Mouse (Mus musculus): ENCODE data around the gene Ywhag. TPM values are rescaled to one million over a fixed set of nuclear protein-coding genes. Genes with fewer than 3 reads are reported as not detected.
A peak's percentile ranks its signal among the peaks of the same experiment; 100 is the strongest.

Gene Ywhag
- polyA plus RNA-seq (2017; shearing (Covaris generic)), result 10 to 100 TPM; 29.8 to 46.2 (median 37.0) TPM

DNA sequence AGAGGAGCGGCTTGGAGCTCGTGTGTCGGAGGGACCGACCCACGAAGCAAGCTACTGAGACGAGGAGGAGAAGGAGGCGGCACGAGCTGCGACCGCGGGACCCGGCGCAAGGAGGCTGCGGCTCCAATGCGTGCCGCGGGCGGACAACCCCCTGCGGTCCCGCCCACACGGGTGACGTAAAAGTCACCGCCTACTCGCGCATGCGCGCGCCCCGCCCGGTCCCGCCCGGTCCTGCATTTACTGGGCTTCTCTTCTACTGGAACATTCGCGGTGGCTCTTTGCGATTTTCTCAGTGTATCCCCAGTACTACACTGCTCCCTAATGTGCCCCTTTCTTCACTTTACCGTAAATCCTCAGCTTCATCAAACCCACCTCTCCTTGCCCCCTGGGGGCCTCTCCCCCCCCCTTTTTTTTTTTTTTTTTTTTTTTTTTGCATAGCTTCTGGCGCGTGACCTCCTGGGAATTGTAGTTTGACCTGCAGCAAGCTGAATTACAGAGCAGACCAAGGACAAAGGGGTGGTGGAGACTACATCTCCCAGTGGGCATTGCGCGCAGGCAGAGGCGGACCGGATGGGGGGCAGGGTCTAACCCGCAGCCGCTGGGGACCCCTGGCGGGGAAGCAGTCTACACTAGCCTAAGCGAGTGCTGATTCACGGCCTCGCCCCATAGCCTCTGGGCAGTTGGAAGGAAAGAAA, at the start of gene Ywhag:
Gene Ywhag (minus strand): TSS at position 136 of the 695 bp plus-strand sequence.
- peak; percentile 91 for ATAC-seq

DNA sequence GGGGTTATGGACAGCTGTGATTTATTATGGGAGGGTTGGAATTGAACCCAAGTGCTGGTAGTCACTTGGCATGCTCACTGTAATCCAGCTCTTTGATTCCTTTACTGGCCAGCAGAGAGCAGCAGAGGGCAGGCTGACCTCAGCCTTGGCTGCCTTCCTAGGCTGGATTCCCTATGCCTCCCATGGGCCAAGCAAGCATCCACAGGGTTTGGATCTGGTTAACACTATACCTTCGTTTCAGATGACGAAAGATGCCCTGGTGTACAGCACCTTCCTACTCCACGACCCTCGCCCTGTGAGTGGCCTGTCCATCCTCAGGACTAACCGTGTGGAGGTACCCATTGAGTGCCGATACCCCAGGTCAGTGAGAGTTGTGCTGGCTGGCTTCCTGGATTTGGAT, 48.0 kb upstream of the Ywhag start:
- ATAC-seq, result peak; percentile 52

DNA sequence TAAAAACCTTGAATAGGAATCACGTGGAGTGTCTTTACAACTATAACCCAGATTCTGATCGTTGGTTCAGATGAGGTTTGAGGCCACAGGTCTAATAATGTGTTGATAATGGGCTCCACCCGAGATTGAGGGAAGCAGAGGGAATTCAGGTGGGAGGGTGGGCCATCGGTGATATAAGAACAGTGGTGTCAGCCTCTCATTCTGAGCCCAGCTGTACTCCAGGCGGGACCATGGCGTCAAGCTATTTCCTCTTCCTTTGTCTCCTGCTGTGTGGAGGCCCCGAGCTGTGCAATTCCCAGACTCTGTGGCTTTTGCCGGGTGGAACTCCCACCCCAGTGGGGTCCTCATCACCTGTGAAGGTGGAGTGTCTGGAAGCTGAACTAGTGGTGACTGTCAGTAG, 45.5 kb upstream of the Ywhag start, which contains the start of gene Zp3:
Gene Zp3 (plus strand): TSS at position 196 of the 400 bp plus-strand sequence.
- ATAC-seq, result no peak

DNA sequence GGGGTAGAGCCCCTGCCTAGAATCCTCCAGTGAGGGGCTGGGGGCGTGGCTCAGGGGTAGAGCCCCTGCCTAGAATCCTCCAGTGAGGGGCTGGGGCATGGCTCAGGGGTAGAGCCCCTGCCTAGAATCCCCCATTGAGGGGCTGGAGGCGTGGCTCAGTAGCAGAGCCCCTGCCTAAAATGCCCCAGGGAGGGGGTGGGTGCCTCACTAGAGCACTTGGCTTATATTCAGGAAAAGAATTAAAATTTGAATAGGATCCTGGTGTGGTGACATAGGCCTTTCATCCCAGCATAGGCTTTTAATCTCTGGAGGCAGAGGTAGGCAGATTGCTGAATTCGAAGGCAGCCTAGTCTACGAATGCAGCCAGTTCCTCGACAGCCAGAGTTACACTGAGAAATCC, 45.0 kb upstream of the Ywhag start:
- ATAC-seq, result no peak

DNA sequence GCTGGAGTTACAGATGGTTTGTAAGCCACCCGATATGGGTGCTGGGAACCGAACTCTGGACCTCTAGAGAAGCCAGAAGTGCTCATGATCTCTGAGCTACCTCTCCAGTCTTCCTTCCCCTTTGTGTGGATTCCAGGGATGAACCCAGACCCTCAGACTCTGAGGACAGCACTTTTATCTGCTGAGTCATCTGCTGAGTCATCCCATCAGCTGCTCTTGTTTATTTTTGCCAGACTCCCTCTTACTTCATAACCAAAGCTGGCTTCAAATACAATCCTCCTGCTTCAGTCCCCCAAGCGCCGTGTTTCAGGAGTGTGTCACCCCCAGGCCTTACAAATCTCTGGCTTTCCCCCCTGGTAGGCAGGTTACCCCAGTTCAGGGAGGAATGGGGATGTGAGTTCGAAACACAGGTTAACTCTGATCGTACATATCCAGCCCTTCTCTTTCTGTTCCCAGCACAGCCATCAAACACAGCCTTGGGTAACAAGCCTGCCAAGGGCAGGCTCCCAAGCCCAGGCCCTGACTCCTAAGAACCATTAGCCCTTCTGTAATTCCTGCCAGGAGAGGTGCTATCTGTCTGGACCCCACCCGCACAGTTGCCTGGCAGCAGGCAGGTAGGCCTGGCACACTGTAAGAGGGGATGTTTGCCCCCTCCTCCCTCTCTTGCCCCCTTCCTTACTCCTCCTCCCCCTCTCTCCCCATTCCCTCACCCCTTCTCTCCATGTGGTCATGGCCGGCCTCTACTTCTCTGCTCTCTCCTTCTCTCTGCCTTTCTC, 41.7 kb upstream of the Ywhag start:
- no peak for ATAC-seq

DNA sequence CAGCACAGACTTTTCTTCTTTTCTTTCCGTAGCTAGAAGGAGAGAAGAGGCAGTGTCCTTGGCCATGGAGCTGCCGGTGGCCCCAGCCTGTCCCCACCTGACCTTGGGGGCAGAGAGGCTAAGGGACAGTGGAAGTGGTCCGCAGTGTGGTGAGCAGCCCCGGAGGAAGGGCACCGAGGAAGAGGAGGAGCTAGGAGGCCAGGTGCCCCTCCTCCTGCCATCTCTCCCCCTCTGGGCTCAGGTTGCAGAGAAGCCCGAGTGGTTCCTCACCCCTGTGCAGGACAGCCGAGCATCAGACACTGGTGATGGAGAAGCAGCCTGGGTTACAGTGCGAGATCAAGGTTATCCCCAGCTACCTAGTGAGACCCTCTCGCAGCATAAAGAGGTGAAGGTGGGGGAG, 39.9 kb upstream of the Ywhag start, which contains the start of gene Ssc4d:
Gene Ssc4d (minus strand): TSS at position 167 of the 400 bp plus-strand sequence.
- no peak for ATAC-seq

DNA sequence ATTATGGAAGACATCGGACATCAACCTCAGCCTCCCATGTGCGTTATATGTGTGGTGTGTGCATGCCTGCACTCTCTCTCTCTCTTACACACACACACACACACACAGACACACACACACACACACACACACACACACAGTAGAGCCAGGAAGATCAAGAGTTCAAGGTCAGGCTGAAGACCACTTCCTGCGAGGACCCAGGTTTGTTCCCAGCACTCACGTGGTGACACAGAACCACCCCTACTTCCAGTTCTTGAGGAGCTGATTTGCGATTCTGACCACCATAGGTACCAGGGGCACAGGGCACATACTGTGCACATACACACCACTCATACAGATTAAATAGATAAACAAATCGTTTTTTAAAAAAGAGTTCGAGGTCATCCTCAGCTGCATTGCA, 37.5 kb upstream of the Ywhag start:
- no peak for ATAC-seq

DNA sequence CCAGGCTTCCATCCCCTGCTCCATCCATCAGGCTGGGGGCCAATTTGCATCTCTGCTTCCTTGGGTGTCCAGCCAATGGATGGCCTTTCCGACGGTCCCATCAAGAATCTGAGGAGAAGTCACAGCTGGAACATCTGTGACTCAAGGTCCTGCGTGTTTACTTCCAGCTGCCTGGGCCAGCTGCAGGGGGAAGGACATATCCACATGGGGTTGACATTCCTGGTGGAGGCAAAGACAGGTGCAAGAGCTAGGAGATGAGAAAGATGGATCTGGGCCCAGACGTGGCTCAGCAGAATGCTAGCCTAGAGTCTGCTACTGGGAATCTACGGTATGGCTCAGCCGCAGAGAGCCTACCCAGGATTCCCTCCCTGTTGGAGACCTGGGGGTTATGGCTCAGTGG, 35.8 kb upstream of the Ywhag start:
- no peak for ATAC-seq

DNA sequence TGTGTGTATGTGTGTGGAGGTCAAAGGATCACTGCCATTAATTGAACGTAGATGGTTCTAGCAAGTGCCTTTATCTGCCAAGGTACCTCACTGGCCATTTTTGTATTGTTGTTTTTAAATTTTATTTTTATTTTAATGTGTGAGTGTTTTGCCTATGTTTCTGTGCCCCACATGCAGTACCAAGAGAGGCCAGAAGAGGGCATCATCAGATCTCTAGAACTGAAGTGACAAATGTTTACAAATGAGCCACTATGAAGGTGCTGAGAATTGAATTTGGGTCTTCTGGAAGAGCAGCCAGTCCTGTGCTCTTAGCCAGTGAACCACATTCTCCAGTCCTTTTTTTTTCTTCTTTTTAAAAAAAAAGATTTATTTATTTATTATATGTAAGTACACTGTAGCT, 34.4 kb upstream of the Ywhag start:
- no peak for ATAC-seq

DNA sequence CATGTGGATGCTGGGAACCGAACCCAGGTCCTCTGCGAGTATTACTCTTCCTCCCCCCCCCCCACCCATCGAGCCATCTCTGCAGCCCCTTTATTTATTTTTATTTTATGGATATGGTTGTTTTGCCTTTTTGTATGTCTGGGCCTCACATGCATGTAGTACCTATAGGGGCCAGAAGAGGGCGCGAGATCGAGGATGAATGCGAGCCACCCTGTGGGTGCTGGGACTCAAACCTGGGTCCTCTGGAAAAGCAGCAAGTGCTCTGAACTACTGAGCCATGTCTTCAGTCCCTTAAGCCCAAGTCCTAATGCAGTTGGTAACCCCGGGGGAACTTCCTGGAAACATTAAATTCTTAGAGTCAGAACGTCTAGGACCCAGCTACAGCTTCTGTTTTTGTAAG, 32.5 kb upstream of the Ywhag start:
- no peak for ATAC-seq

DNA sequence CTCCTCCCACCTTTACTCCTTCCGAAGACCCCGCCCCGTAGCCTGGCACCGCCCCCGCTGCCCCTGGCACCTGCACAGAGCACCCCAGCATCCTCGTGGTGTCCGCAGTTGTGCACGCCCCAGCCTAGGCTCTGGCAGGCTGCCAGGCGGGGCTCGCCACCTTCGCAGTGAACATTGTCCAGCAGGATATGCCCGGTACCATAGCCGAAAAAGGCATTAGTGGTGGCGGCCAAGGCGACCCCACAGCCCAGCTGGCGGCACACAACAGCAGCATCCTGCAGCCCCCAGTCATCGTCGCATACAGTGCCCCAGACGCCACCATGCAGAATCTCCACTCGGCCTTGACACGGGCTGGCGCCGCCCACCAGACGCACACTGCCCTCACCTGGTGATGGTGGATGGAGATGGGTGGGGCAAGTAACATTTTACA, 31.1 kb upstream of the Ywhag start:
- ATAC-seq, result no peak

DNA sequence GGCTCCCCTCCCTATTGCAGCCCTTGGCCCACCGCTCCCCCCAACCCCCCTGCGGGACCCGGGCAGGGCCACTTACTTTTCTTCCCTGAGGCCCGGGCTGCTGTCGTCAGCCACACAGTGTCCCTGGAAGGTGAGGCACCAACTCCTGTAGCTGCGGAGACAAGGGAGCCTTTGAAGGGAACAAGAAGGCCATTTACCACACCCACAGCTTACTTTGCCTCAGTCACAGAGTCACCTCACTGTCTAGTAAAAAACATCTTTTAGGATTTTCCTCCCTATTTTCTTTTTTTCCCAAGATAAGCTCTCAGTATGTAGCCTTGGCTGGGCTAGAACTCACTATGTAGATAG, 28.8 kb upstream of the Ywhag start:
- no peak for ATAC-seq

DNA sequence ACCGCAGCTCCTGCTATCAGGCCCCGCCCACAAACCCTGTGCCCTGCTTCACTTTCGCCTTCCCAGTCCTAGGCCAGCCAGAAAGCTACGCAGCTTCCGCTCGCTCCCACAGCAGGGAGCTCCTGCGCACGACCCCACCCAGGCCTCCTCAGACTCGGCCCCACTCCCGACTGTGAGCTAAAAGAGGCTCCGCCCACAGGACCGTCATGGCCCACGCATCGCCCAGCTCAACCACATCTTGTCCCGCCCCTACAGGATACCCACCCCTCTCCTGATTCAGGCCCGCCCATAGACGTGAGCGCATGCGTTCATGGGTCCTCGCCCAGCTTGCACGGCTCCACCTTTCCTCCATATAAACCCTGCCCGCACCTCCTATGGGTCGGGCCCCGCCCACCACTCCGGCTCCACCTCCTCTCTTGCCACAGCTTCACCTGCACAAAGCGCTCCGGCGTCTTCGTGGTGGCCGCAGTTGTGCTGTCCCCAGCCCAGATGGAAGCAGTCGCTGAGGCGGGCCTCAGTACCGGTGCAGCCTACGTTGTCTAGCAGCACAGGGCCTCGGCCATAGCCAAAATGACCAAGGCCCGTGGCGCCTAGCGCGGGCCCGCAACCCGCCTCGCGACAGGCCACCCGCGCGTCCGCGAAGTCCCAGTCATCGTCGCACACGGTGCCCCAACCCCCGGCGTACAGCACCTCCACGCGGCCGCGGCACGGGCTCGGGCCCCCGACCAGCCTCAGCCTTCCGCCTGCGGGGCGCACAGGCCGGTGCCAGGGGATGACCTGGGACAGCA, 28.3 kb upstream of the Ywhag start:
- ATAC-seq, result peak; percentile 85

DNA sequence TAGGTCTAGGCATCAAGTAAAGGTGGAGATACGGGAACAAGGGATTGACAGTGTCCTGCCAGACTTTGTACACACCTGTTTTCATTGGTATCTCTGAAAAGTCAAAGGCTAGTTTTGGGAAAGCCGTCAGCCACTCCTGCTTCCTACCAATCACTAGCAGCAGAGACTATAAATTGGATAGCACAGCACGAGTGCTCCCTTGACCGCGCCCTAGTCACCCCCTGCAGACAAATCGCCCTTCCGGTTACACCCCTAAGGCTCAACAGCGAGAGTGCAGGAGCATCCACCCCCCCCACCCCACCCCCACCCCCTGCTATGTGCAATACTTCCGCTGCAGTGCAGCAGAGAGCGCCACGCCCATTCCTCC, 27.7 kb upstream of the Ywhag start:
- ATAC-seq, result no peak

DNA sequence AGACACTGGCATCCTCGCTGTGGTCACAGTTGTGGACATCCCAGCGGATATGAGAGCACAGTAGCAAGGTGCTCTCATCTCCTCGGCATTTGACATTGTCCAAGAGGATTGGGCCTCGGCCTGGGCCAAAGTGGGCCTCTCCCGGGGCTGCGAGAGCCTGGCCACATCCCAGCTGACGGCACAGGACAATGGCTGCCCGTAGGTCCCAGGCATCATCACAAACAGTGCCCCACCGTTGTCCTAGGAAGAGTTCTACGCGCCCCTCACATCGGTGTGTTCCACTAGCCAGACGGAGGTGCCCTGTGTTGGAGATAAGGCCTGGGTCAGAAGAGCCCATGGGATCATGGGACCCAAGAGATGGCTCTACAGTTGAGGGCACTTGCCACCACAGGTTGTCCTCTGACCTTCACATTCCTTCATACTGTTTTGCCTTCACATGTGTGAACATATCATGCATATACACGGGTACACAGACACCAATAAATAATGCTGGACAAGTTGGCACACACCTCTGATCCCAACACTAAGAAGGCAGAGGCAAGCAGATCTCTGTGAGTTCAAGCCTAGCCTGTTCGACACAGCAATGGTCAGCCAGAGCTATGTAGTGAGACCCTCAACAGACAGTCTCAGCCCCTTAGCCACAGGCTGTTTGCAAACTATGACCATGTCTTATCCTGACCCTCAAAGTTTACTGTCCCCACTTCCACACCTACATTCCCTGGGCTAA, 26.7 kb upstream of the Ywhag start:
- no peak for ATAC-seq

DNA sequence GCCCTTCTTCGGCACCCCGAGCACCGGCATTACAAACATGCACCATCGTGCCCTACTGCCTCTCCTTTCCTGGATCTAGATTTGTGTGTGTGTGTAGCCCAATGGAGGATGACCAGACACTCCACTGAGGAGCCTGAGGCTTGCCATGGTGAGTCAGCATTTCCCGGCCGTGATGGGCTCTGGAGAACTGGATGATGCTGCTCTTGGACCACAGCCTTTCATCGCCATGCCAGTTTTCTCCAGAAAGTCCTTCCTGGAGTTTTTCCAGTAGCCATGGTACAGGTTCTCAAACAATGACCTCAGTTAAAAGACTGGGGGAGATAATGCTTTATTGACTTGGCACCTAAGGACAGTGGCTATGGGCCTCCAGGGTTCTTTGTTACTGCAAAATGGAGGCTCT, 25.5 kb upstream of the Ywhag start:
- no peak for ATAC-seq

DNA sequence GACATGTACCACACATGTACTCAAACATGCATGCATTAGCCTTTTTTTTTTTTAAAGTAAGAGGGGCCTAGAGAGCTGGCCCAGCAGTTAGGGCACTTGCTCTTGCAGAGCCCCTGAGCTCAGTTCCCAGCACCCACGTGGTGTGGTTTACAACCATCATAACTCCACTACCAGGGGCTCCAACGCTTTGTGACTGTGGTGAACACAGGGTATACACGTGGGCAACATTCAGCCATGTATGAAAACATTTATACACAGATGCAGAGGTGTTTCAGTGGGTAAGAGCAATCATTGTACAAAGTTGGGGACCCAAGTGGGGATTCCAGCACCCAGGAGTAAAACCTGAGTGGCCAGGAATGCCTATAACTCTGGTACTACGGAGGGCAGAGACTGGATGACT, 24.0 kb upstream of the Ywhag start:
- no peak for ATAC-seq

DNA sequence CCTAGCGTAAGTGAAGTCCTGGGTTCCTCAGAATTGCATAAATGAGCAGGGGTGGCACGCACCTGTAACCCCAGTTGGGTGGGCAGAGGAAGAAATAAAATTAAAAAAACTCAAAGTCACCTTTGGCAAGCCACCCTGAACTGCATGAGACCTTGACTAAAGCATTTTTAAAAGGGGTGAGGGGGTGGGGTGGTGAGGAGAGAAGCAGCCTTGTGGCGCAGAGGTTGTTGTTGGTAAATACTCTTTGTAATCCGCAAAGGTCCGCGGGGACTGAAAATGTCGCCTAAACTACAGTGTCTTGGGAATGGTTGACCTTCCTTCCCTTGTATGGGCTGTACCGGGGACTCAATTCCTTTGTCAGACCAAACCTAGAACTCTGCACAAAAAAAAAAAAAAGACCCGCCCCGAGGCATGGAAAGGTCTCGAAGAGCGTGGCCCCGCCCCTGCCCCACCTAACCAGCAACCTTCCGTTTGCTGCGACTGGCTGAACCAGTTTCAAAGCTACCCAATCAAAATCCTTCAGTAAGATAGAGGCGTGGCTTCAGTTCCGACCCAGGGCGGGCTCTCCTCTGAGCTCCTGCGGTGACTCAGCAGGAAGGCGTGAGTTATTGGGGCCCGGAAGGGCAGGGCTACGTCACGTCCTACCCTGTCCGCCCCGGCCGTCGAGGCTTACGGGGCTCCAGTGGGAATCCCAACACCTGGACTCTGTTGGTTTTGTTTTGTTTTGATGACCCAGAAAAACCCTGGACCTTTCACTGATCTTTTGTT, 23.0 kb upstream of the Ywhag start:
- peak; percentile 86 for ATAC-seq

DNA sequence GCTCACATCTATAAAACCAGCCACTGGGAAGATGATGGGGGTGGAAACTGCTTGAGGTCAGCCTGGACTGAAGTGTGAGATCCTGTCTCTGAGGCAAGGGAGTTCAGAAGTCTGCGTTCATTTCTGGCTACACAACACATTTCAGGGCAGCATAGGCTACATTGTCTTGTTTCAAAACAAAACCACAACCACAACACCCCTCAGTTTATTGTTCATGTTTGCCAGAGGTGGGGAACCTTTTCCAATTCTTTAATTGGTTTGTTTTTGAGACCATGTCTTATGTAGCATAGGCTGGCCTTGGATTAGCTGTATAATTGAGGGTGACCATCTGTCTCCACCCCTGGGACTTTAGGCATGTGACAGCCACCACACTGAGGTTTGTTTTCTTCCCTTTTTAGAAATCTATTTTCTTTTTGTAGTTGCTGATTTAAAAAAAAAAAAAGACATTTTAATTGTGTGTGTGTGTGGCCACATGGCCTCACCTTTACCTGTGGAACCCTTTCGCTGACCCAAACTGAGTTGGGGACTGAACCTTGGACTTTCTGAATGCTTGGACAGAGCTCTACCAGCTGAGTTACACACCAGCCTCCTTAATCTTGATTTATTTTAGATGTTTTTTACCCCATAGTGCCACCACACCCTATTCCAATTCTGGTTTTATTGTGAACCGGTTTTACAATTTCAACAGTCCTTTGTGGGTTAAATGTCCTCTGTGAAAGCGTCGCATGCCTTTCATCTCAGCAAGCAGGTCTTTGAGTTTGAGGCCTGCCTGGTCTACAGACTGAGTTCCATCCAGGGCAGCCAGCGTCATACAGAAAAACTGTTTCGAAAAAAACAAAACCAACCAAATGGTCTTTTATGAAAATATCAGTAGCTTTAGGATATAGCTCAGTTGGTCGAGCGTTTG, 22.1 kb upstream of the Ywhag start:
- ATAC-seq, result no peak

DNA sequence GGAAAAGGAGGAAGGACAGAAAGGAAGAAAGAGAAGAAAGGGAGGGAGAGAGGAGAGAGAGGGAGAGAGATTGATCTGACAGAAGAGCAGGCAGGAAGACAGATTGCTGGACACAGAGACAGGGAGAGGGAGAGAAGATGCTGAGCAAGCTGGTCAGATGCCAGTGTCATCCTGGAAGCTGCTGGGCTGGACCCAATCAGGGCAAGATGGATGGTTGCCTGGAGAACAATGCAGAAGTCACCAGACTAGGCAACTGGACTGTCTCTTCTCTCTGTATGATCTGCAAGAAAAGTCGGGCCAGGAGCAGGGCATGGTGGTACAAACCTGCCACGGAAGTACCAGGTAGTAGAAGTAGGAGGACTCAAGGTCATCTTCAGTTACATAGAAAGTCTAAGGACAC, 18.4 kb upstream of the Ywhag start:
- ATAC-seq, result no peak

DNA sequence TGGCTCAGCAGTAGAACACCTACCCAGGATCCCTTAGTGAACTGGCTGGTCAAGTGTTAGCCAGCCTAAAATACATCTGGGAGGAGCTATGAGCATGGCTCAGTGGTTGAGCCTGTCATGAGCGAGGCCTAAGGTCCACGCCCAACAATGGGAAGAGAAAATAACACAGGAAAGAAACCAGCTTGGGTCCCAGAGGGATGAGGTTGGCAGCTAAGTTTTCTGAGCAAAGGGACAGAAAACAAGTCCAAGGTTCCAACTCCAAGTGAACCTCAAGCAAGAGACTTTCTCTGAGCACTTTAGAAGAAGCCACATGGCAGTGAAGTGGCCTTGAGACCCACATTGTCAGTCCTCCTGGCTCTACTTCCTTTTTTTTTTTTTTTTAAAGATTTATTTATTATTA, 17.2 kb upstream of the Ywhag start:
- ATAC-seq, result no peak
